Mouse (Mus musculus) hindbrain, embryonic 16.5 days (tissue): ENCODE results near the gene Cdh23. TPM values are rescaled to one million over a fixed set of nuclear protein-coding genes. Genes with fewer than 3 reads are reported as not detected.

ENCODE experiments used
- polyA plus RNA-seq: library from polyadenylated mRNA; unstranded; fragments of >200 nt; fragmentation: Nextera tagmentation; extraction: Ambion mirVana; gene quantifications from 2 replicates; pipeline ENCODE4 v1.2.1, GENCODE M21; 2015

Cdh23 gene
- polyA plus RNA-seq, 1 experiment from 2014 or later, result 6.1 TPM

Other genes starting within 250 kb of the Cdh23 start
- 10.5 and 11.1 TPM in 2 replicates for gene Slc29a3, start 56.3 kb upstream of the Cdh23 start, polyA plus RNA-seq
- 2.6 and 3.1 TPM in 2 replicates for gene Unc5b, start 135.1 kb upstream of the Cdh23 start, polyA plus RNA-seq